Comparison of ENCODE assay signal across 18 mouse cellular contexts in the genomic region with DNA sequence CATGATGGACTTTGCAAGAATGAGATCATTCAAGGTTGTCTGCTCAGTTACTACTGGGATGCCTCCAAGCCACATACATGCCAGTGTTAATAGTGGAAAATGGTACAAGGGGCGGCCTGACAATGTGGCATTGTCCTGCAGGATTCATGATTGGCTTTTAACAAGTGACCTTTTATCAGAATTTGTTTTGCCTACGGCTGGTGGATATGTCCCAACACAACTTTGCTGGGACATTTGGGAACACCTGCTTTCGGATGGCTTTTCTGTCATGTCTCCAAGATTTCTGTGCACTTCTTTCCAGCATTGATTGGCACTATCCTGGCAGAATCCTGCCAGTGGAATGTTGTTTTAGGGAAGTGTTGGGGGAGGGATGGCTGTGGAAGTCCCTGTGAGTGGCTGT.
"Had no signal": no experiment of that assay in that cellular context is flagged by ENCODE, and none has a peak within 500 bp of the region (broad histone marks: within the 10 kb centered on the region; RNA-seq: fewer than 3 reads in every experiment).

No protein-coding gene starts in this region.

- H3K27me3 ChIP-seq: liver, embryonic 12.5 days; liver, embryonic 15.5 days; lung, embryonic 15.5 days; megakaryocyte, embryonic 14.5 days; midbrain, embryonic 13.5 days had no signal

- DNase-seq: kidney, adult 18-20 months; kidney, adult 9 months; kidney, postnatal 14 days; kidney, postnatal 4 days; lung, adult 18-20 months; lung, postnatal 10 days; lung, postnatal 36 days; right cerebral cortex, postnatal 25 days; thymus, adult 18-20 months; thymus, postnatal 36 days had no signal

- H3K4me3 ChIP-seq: liver, embryonic 12.5 days; liver, embryonic 15.5 days; lung, embryonic 15.5 days; megakaryocyte, embryonic 14.5 days; midbrain, embryonic 10.5 days; midbrain, embryonic 13.5 days; myocyte had no signal

- H3K9me3 ChIP-seq: liver, embryonic 12.5 days; liver, embryonic 15.5 days; lung, embryonic 15.5 days; midbrain, embryonic 10.5 days; midbrain, embryonic 13.5 days had no signal

- H3K4me1 ChIP-seq: liver, embryonic 12.5 days; liver, embryonic 15.5 days; lung, embryonic 15.5 days; megakaryocyte, embryonic 14.5 days had no signal

- H3K36me3 ChIP-seq: liver, embryonic 12.5 days; liver, embryonic 15.5 days; lung, embryonic 15.5 days; midbrain, embryonic 10.5 days; midbrain, embryonic 13.5 days had no signal

- H3K9ac ChIP-seq: liver, embryonic 12.5 days; liver, embryonic 15.5 days; lung, embryonic 15.5 days; midbrain, embryonic 13.5 days had no signal

- ATAC-seq: liver, embryonic 12.5 days; midbrain, embryonic 13.5 days; midbrain, embryonic 16.5 days had no signal

- H3K4me2 ChIP-seq: liver, embryonic 12.5 days; liver, embryonic 15.5 days; lung, embryonic 15.5 days; midbrain, embryonic 13.5 days had no signal

- H3K27ac ChIP-seq: liver, embryonic 12.5 days; liver, embryonic 15.5 days; lung, embryonic 15.5 days; midbrain, embryonic 10.5 days; midbrain, embryonic 13.5 days had no signal
